Mouse (Mus musculus): ENCODE measurements around the gene Pidd1. TPM values are rescaled to one million over a fixed set of nuclear protein-coding genes. Genes with fewer than 3 reads are reported as not detected.

Gene Pidd1
- total and polyA plus RNA-seq, 3 experiments: 5.8 to 24.9 (median 7.8) TPM

DNA sequence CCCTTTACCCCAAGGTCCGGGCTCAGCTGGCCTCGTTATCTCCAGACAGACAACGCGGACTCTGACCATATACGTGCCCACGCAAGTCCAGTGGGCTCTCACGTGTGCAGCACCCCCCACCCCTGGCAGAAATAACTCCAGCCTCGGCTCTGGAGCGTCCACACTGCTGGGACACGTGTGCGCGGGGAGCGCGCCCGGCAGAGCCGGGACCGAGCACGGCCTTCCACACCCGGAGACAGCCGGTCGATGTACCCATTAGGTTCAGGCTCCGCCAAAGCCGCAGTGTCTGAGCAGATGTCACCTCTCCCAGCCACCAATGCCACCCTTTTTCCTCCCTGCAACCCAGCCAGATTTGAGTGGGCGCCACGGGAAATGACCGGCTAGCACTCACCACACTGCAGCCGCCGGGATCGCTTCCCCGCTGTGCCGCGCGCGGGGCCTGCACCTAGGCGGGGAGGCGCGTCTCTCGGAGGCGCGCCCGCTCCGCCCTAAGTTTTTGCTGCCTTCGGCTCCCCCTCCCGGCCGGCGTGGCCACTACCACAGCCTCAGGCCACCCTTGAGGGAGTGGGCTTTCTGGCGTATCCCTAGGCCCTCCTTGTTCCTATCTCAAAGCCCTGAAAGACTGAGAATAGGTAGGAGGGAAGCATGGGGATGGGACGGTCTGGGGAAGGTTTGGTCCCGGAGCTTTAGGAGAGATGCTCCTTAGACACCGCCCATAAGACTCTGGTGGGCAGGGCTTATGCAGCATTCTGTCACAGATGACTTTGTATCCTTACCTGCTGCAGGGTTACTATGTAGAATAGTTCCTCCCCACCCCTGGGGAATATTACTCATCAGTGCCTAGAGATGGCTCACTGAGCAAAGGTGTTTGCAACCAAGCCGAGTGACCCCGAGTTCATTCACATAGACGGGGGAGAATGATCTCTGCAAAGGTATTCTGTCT lies 6.4 kb downstream of the Pidd1 start, which contains the start of gene Slc25a22 (continued):
- TF ChIP-seq CHD2 (IDR thresholded peaks at IDR 0.05; ENCODE audit: low read length) (peak; percentile 48), MYC (IDR thresholded peaks at IDR 0.05; ENCODE audit: low read depth, low read length) (peak; percentile 72; the same call in 1 of the 2 replicates), ETS1 (conservative IDR thresholded peaks at IDR 0.05; ENCODE audit: low read depth, low read length) (no peak), EP300 (IDR thresholded peaks at IDR 0.05; ENCODE audit: low read length) (no peak), POLR2AphosphoS2 (IDR thresholded peaks at IDR 0.05; ENCODE audit: low read depth, low read length) (peak; percentile 96), RCOR1 (conservative IDR thresholded peaks at IDR 0.05; ENCODE audit: low read depth, low read length) (no peak), NELFE (IDR thresholded peaks at IDR 0.05; ENCODE audit: low read depth, low read length) (peak; percentile 59), CTCF (conservative IDR thresholded peaks at IDR 0.05 in 1 of 2, IDR thresholded peaks at IDR 0.05 in 1 of 2; ENCODE audit: low read depth in 2 of 2, low read length in 2 of 2) (peak in 1 of 2 experiments; percentile 76; a peak in 2 of 4 replicates), NRF1 (IDR thresholded peaks at IDR 0.05; ENCODE audit: low read depth, low read length) (peak; percentile 37; the same call in 1 of the 2 replicates), ELF1 (IDR thresholded peaks at IDR 0.05; ENCODE audit: low read depth, low read length) (no peak), ZKSCAN1 (IDR thresholded peaks at IDR 0.05; ENCODE audit: borderline replicate concordance, low read depth, low read length) (no peak), ZNF384 (IDR thresholded peaks at IDR 0.05; ENCODE audit: low read depth, low read length) (no peak)

DNA sequence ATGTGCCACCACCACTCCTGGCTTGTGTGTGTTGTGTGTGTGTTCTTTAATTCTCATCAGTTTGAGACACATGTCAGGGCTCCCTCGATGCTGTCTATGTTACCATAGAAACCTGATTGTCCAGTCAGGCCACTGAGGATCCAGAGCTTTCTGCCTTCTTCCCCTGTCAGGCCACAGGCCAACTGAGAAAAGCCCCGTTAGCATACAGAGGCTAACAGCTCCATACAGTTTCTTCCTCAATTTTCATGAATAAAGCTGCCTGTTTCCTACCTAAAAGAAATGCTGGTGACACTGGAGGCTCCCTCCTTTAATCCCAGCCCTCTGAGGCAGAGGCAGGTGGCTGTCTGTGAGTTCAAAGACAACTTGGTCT lies 7.3 kb downstream of the Pidd1 start:
- Histone ChIP-seq H3K36me3 (replicated peaks in 1 of 2; ENCODE audit: control insufficient read depth in 1 of 2, insufficient read depth in 1 of 2, low read length in 1 of 2) (peaks cover 60 to 66% of the 10 kb centered on the region in 2 experiments), H3K4me1 (ENCODE audit: control insufficient read depth in 1 of 2, insufficient read depth in 2 of 2) (peaks cover 25 to 49% of the 10 kb centered on the region in 2 experiments), H3K4me2 (ENCODE audit: insufficient read depth, low read depth, poor library complexity, severe bottlenecking) (peak overlapping the region; percentile 92), H3K79me2 (replicated peaks; ENCODE audit: control insufficient read depth, extremely low read depth, insufficient read depth, poor library complexity, severe bottlenecking) (peaks cover 12% of the 10 kb centered on the region), H3K27ac (ENCODE audit: insufficient read depth, low read depth) (no peak overlapping the region), H3K9ac (ENCODE audit: insufficient read depth, low read depth) (peak overlapping the region; percentile 55; the same call in 1 of the 2 replicates), H3K27me3 (replicated peaks) (no peaks in the 10 kb centered on the region), H3K9me3 (replicated peaks; ENCODE audit: low read length) (no peaks in the 10 kb centered on the region), H3K4me3 (replicated peaks in 1 of 3; ENCODE audit: low read depth in 2 of 3, low read length in 2 of 3, poor library complexity in 1 of 3) (peak overlapping the region; percentile 70 to 87 (median 75))
- no peak for DNase-seq (ENCODE audit: extremely low read depth)
- TF ChIP-seq HCFC1 (IDR thresholded peaks at IDR 0.05; ENCODE audit: low read depth, low read length): peak; percentile 6; the same call in 1 of the 2 replicates
- TF ChIP-seq UBTF (IDR thresholded peaks at IDR 0.05; ENCODE audit: low read depth, low read length): no peak
- in situ Hi-C loops (cut with MboI; ENCODE audit: low pct_ligation_motif_present, low pct_unique_long_range_greater_than_20kb, low sequenced_read_pairs): no loop called here
- dilution Hi-C loops (cut with MboI; ENCODE audit: extremely low pct_ligation_motif_present, extremely low pct_unique_long_range_greater_than_20kb, low sequenced_read_pairs): no loop called here

DNA sequence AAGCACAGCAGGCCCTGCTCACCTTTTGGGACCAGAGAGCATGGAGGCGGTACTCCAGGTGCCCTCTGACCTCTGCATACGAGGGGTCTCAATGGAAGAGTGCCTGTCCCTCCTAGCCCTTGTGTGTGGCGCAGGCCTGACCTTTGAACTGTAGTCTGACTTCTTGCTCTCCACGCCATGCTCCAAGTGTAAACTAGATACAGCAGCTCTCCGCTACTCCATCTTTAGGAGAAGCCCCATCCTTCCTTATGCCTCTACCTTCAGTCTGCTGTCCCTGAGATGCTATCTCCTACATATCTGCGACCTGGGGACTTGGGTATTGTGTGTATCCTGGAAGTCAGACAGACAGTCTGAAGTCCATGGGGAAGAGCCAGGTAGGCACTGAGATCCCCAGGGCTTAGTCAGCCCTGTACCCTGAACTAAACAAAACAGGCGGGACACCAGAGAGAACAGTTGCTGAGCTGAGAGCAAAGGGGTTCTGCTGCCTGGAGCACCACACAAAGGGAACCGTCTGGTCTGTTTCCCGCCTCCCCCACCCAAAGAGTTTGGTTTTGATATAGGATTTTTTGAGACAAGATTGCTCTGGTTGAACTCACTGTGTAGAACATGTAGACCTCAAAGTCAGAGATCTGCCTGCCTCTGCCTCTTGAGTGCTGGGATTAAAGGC lies 7.8 kb downstream of the Pidd1 start:
- peak overlapping the region; percentile 92 for H3K4me2 ChIP-seq (ENCODE audit: insufficient read depth, low read depth, poor library complexity, severe bottlenecking)
- in situ Hi-C loops (cut with MboI; ENCODE audit: low pct_ligation_motif_present, low pct_unique_long_range_greater_than_20kb, low sequenced_read_pairs) (no loop called here), dilution Hi-C loops (cut with MboI; ENCODE audit: extremely low pct_ligation_motif_present, extremely low pct_unique_long_range_greater_than_20kb, low sequenced_read_pairs) (no loop called here)
- H3K36me3 ChIP-seq (replicated peaks in 1 of 2; ENCODE audit: control insufficient read depth in 1 of 2, insufficient read depth in 1 of 2, low read length in 1 of 2): peaks cover 60 to 66% of the 10 kb centered on the region in 2 experiments
- peaks cover 12% of the 10 kb centered on the region for H3K79me2 ChIP-seq (replicated peaks; ENCODE audit: control insufficient read depth, extremely low read depth, insufficient read depth, poor library complexity, severe bottlenecking)
- peak overlapping the region; percentile 50 to 70 (median 51) for H3K4me3 ChIP-seq (replicated peaks in 1 of 3; ENCODE audit: low read depth in 2 of 3, low read length in 2 of 3, poor library complexity in 1 of 3)
- DNase-seq (ENCODE audit: extremely low read depth): no peak
- peak overlapping the region; percentile 45 for H3K9ac ChIP-seq (ENCODE audit: insufficient read depth, low read depth)
- no peaks in the 10 kb centered on the region for H3K9me3 ChIP-seq (replicated peaks; ENCODE audit: low read length)
- peak overlapping the region; percentile 28; the same call in 1 of the 2 replicates for H3K27ac ChIP-seq (ENCODE audit: insufficient read depth, low read depth)
- no peaks in the 10 kb centered on the region for H3K27me3 ChIP-seq (replicated peaks)
- peaks cover 20 to 44% of the 10 kb centered on the region in 2 experiments for H3K4me1 ChIP-seq (ENCODE audit: control insufficient read depth in 1 of 2, insufficient read depth in 2 of 2)
- no peak for TF ChIP-seq IRF4 (IDR thresholded peaks at IDR 0.05; ENCODE audit: low read depth, low read length)
- TF ChIP-seq GABPA (IDR thresholded peaks at IDR 0.05; ENCODE audit: insufficient replicate concordance, low read depth, low read length): no peak
- TF ChIP-seq TBP (conservative IDR thresholded peaks at IDR 0.05; ENCODE audit: low read depth, low read length): no peak
- no peak for TF ChIP-seq PAX5 (IDR thresholded peaks at IDR 0.05; ENCODE audit: low read length)
- TF ChIP-seq POLR2A (IDR thresholded peaks at IDR 0.05; ENCODE audit: low read depth, low read length): no peak
- TF ChIP-seq CHD2 (IDR thresholded peaks at IDR 0.05; ENCODE audit: low read length): no peak
- no peak for TF ChIP-seq UBTF (IDR thresholded peaks at IDR 0.05; ENCODE audit: low read depth, low read length)
- no peak for TF ChIP-seq EP300 (IDR thresholded peaks at IDR 0.05; ENCODE audit: low read length)
- no peak for TF ChIP-seq RAD21 (IDR thresholded peaks at IDR 0.05; ENCODE audit: low read depth, low read length)
- TF ChIP-seq MXI1 (IDR thresholded peaks at IDR 0.05; ENCODE audit: low read depth, low read length): no peak
- TF ChIP-seq KAT2A (IDR thresholded peaks at IDR 0.05; ENCODE audit: insufficient replicate concordance, low read length): no peak
- TF ChIP-seq SMC3 (IDR thresholded peaks at IDR 0.05; ENCODE audit: low read depth, low read length): no peak
- TF ChIP-seq USF2 (conservative IDR thresholded peaks at IDR 0.05; ENCODE audit: low read depth, low read length): no peak
- TF ChIP-seq MEF2A (IDR thresholded peaks at IDR 0.05; ENCODE audit: borderline replicate concordance, low read depth, low read length): no peak
- TF ChIP-seq TCF12 (IDR thresholded peaks at IDR 0.05; ENCODE audit: low read depth, low read length): no peak
- no peak for TF ChIP-seq CHD1 (IDR thresholded peaks at IDR 0.05; ENCODE audit: low read depth, low read length)
- no peak for TF ChIP-seq ETS1 (conservative IDR thresholded peaks at IDR 0.05; ENCODE audit: low read depth, low read length)

Measured in CH12.LX (cell line).